Mouse (Mus musculus) testis, postnatal 10 days (tissue): ENCODE results near the gene Smarca4.

ENCODE experiments used
- DNase-seq: peaks from one replicate; pipeline ENCODE4 v3.0.0; 2021; ENCODE audit warnings: low spot score

Smarca4 gene

GRCm38 (mm10) chr9:21601722-21602399, 14.1 kb upstream of the Smarca4 start:
- peak; percentile 69 for DNase-seq

GRCm38 (mm10) chr9:21604119-21604518, 11.8 kb upstream of the Smarca4 start:
- no peak for DNase-seq

- no peak for DNase-seq
Measured at GRCm38 (mm10) chr9:21605865-21606264, 10.1 kb upstream of the Smarca4 start.

GRCm38 (mm10) chr9:21606648-21607047, 9.3 kb upstream of the Smarca4 start:
- no peak for DNase-seq

- DNase-seq = no peak
Measured at GRCm38 (mm10) chr9:21609861-21610260, 6.1 kb upstream of the Smarca4 start.

GRCm38 (mm10) chr9:21614864-21615616, 929 bp upstream of the Smarca4 start:
- no peak for DNase-seq

- peak; percentile 95 for DNase-seq
Measured at GRCm38 (mm10) chr9:21616232-21616781, 338 bp downstream of the Smarca4 start.

GRCm38 (mm10) chr9:21617066-21617465, 1.1 kb downstream of the Smarca4 start:
- no peak for DNase-seq

- DNase-seq = no peak
Measured at GRCm38 (mm10) chr9:21620229-21620628, 4.3 kb downstream of the Smarca4 start.

GRCm38 (mm10) chr9:21622676-21623075, 6.7 kb downstream of the Smarca4 start:
- no peak for DNase-seq

GRCm38 (mm10) chr9:21625342-21626339, 9.7 kb downstream of the Smarca4 start:
- DNase-seq = no peak

GRCm38 (mm10) chr9:21626571-21626970, 10.6 kb downstream of the Smarca4 start:
- no peak for DNase-seq

- DNase-seq = no peak
Measured at GRCm38 (mm10) chr9:21627145-21627795, 11.3 kb downstream of the Smarca4 start.

- DNase-seq = peak; percentile 65
Measured at GRCm38 (mm10) chr9:21630673-21631072, 14.7 kb downstream of the Smarca4 start.

- DNase-seq = no peak
Measured at GRCm38 (mm10) chr9:21633106-21633505, 17.1 kb downstream of the Smarca4 start.

- DNase-seq = no peak
Measured at GRCm38 (mm10) chr9:21635639-21636038, 19.7 kb downstream of the Smarca4 start.

- DNase-seq = no peak
Measured at GRCm38 (mm10) chr9:21639031-21639430, 23.1 kb downstream of the Smarca4 start.

GRCm38 (mm10) chr9:21646366-21646765, 30.4 kb downstream of the Smarca4 start:
- no peak for DNase-seq

GRCm38 (mm10) chr9:21647721-21648120, 31.8 kb downstream of the Smarca4 start:
- DNase-seq = no peak

- DNase-seq = no peak
Measured at GRCm38 (mm10) chr9:21652263-21652662, 36.3 kb downstream of the Smarca4 start.

- no peak for DNase-seq
Measured at GRCm38 (mm10) chr9:21653253-21653652, 37.3 kb downstream of the Smarca4 start.
